Mouse (Mus musculus) embryonic facial prominence, embryonic 14.5 days (tissue): Measurements from ENCODE around the gene Arhgef26. TPM values are rescaled to one million over a fixed set of nuclear protein-coding genes. Genes with fewer than 3 reads are reported as not detected.

Experiments used
- ATAC-seq: fragments of 200-750 bp; cut with Nextera tagmentation; 2 replicates; pipeline ENCODE4 v1.8.0; 2017; ENCODE audit warnings: low read depth, moderate number of reproducible peaks, moderate TSS enrichment
- DNase-seq: peaks from one replicate; pipeline ENCODE4 v3.0.0-alpha.2; 2015; ENCODE audit warnings: low spot score
- H3K27ac ChIP-seq: fragments of 300-500 bp; sonication (generic); replicated peaks from 2 replicates; pipeline ENCODE4 v1.5.1; 2014; ENCODE audit warnings: low read depth, mild to moderate bottlenecking, low read length, moderate library complexity
- H3K27me3 ChIP-seq: fragments of 300-500 bp; sonication (generic); replicated peaks from 2 replicates; pipeline ENCODE4 v1.6.1; 2014; ENCODE audit warnings: low read length; ENCODE audit not compliant: control insufficient read depth, insufficient read depth
- H3K36me3 ChIP-seq: fragments of 300-500 bp; sonication (generic); 2 replicates; pipeline ENCODE4 v1.6.1; 2014; ENCODE audit warnings: low read length, mixed read lengths; ENCODE audit not compliant: control insufficient read depth, insufficient read depth
- H3K4me1 ChIP-seq: fragments of 300-500 bp; sonication (generic); 2 replicates; pipeline ENCODE4 v1.6.1; 2014; ENCODE audit warnings: antibody characterized with exemption, low read length; ENCODE audit not compliant: control insufficient read depth, insufficient read depth
- H3K4me2 ChIP-seq: fragments of 300-500 bp; sonication (generic); 2 replicates; pipeline ENCODE4 v1.6.1; 2014; ENCODE audit warnings: low read depth, mild to moderate bottlenecking, low read length, moderate library complexity, mixed read lengths
- H3K4me3 ChIP-seq: fragments of 300-500 bp; sonication (generic); 2 replicates; pipeline ENCODE4 v1.5.1; 2014; ENCODE audit warnings: low read depth, mild to moderate bottlenecking, low read length
- H3K9ac ChIP-seq: fragments of 300-500 bp; sonication (generic); 2 replicates; pipeline ENCODE4 v1.6.1; 2014; ENCODE audit warnings: low read depth, mild to moderate bottlenecking, low read length, moderate library complexity, mixed read lengths
- H3K9me3 ChIP-seq: fragments of 300-500 bp; sonication (generic); 2 replicates; pipeline ENCODE4 v1.6.1; 2016; ENCODE audit warnings: low read length; ENCODE audit not compliant: control insufficient read depth
- WGBS: fragments of 180-500 bp; shearing (Covaris S2); extraction: QIAGEN DNeasy Blood & Tissue Kit; methylation state at CpG from one replicate; pipeline ENCODE4 v1.1.7; 2014; 5-methylcytosine and 5-hydroxymethylcytosine counted together
- polyA plus RNA-seq: library from polyadenylated mRNA; unstranded; fragments of >200 nt; fragmentation: Nextera tagmentation; extraction: Ambion mirVana; gene quantifications from 2 replicates; pipeline ENCODE4 v1.2.1, GENCODE M21; 2014

Arhgef26 gene
- polyA plus RNA-seq, 1 experiment from 2014 or later = 7.7 TPM

GRCm38 (mm10) chr3:62464276-62464675 lies 126.1 kb downstream of the Arhgef26 start:
- Histone ChIP-seq H3K4me1 (no peaks in the 10 kb centered on the region), H3K9ac (no peak overlapping the region), H3K4me2 (no peak overlapping the region), H3K27me3 (no peaks in the 10 kb centered on the region), H3K27ac (no peak overlapping the region), H3K9me3 (no peaks in the 10 kb centered on the region), H3K4me3 (no peak overlapping the region), H3K36me3 (peaks cover 85% of the 10 kb centered on the region)
- WGBS = 86% methylated on average over 3 of the region's 3 CpGs
- DNase-seq (no peak), ATAC-seq (no peak)

GRCm38 (mm10) chr3:62470179-62470578 lies 132.0 kb downstream of the Arhgef26 start:
- no peak for DNase-seq
- H3K4me3 ChIP-seq = no peak overlapping the region
- H3K36me3 ChIP-seq = peaks cover 83% of the 10 kb centered on the region
- H3K27me3 ChIP-seq = no peaks in the 10 kb centered on the region
- H3K4me1 ChIP-seq = no peaks in the 10 kb centered on the region
- H3K4me2 ChIP-seq = no peak overlapping the region
- H3K9me3 ChIP-seq = no peaks in the 10 kb centered on the region
- ATAC-seq = no peak
- no peak overlapping the region for H3K9ac ChIP-seq
- WGBS = 86% methylated on average over 1 of the region's 1 CpGs
- no peak overlapping the region for H3K27ac ChIP-seq

GRCm38 (mm10) chr3:62484340-62484739 lies 146.2 kb downstream of the Arhgef26 start:
- Histone ChIP-seq H3K9ac (no peak overlapping the region), H3K9me3 (no peaks in the 10 kb centered on the region), H3K27me3 (no peaks in the 10 kb centered on the region), H3K4me1 (no peaks in the 10 kb centered on the region), H3K36me3 (peaks cover 67% of the 10 kb centered on the region), H3K4me3 (no peak overlapping the region), H3K27ac (no peak overlapping the region), H3K4me2 (no peak overlapping the region)
- ATAC-seq (no peak), DNase-seq (no peak)
- WGBS = 99% methylated on average over 2 of the region's 2 CpGs

GRCm38 (mm10) chr3:62492568-62492967 lies 154.4 kb downstream of the Arhgef26 start:
- 92% methylated on average over 6 of the region's 6 CpGs for WGBS
- no peak overlapping the region for H3K27ac ChIP-seq
- no peak overlapping the region for H3K9ac ChIP-seq
- no peaks in the 10 kb centered on the region for H3K27me3 ChIP-seq
- no peaks in the 10 kb centered on the region for H3K4me1 ChIP-seq
- H3K36me3 ChIP-seq = peaks cover 71% of the 10 kb centered on the region
- DNase-seq (no peak), ATAC-seq (no peak)
- no peak overlapping the region for H3K4me3 ChIP-seq
- H3K9me3 ChIP-seq = no peaks in the 10 kb centered on the region
- no peak overlapping the region for H3K4me2 ChIP-seq

GRCm38 (mm10) chr3:62499327-62499726 lies 161.2 kb downstream of the Arhgef26 start:
- 75% methylated on average over 4 of the region's 4 CpGs for WGBS
- H3K9ac ChIP-seq = no peak overlapping the region

GRCm38 (mm10) chr3:62505166-62505900 lies 167.2 kb downstream of the Arhgef26 start:
- Histone ChIP-seq H3K9ac (peak overlapping the region; percentile 97), H3K4me1 (peaks cover 14% of the 10 kb centered on the region), H3K9me3 (no peaks in the 10 kb centered on the region), H3K27ac (no peak overlapping the region), H3K4me2 (peak overlapping the region; percentile 71), H3K36me3 (peaks cover 18% of the 10 kb centered on the region), H3K27me3 (no peaks in the 10 kb centered on the region), H3K4me3 (peak overlapping the region; percentile 99)
- DNase-seq (no peak), ATAC-seq (no peak)
- WGBS = 68% methylated on average over 5 of the region's 5 CpGs

More at GRCm38 (mm10) chr3:62499327-62499726, 161.2 kb downstream of the Arhgef26 start:
- Histone ChIP-seq H3K27me3 (no peaks in the 10 kb centered on the region), H3K36me3 (peaks cover 54% of the 10 kb centered on the region), H3K27ac (no peak overlapping the region), H3K4me2 (no peak overlapping the region), H3K9me3 (no peaks in the 10 kb centered on the region), H3K4me3 (no peak overlapping the region), H3K4me1 (no peaks in the 10 kb centered on the region)
- ATAC-seq = no peak
- DNase-seq = no peak

GRCm38 (mm10) chr3:62506488-62507205 lies 168.5 kb downstream of the Arhgef26 start, which contains the start of gene Dhx36:
Gene Dhx36 (minus strand): TSS chr3:62507004.
- WGBS = under 1% methylated on average over 48 of the region's 66 CpGs
- DNase-seq (peak; percentile 99), ATAC-seq (peak; percentile 99)
- no peaks in the 10 kb centered on the region for H3K27me3 ChIP-seq
- H3K4me3 ChIP-seq = peak within 1 kb of the TSS; percentile 99
- peaks cover 14% of the 10 kb centered on the region for H3K4me1 ChIP-seq
- H3K36me3 ChIP-seq = 0 out of 2 replicates have a peak, but pooled peaks cover 6% of the 10 kb centered on the region
- peak within 1 kb of the TSS; percentile 71 for H3K4me2 ChIP-seq
- H3K9me3 ChIP-seq = no peaks in the 10 kb centered on the region
- H3K9ac ChIP-seq = peak within 1 kb of the TSS; percentile 97
- peak within 1 kb of the TSS; percentile 97 for H3K27ac ChIP-seq

- Histone ChIP-seq H3K27ac (no peak overlapping the region; the same call in 1 of the 2 replicates), H3K4me3 (peak overlapping the region; percentile 99), H3K4me1 (peaks cover 14% of the 10 kb centered on the region), H3K36me3 (0 out of 2 replicates have a peak, but pooled peaks cover under 1% of the 10 kb centered on the region), H3K9ac (peak overlapping the region; percentile 97; the same call in 1 of the 2 replicates), H3K27me3 (no peaks in the 10 kb centered on the region), H3K4me2 (peak overlapping the region; percentile 71), H3K9me3 (no peaks in the 10 kb centered on the region)
- ATAC-seq (peak; percentile 10; the same call in 1 of the 2 replicates), DNase-seq (no peak)
- WGBS = 44% methylated on average over 5 of the region's 5 CpGs
These were observed 169.1 kb downstream of the Arhgef26 start for GRCm38 (mm10) chr3:62507206-62507647.
